Mouse (Mus musculus): Measurements from ENCODE around the gene Kif21a. TPM values are rescaled to one million over a fixed set of nuclear protein-coding genes. Genes with fewer than 3 reads are reported as not detected.

Kif21a gene
- polyA plus RNA-seq, 1 experiment from 2014 or later = 13.3 TPM

- Histone ChIP-seq H3K27ac (replicated peaks; ENCODE audit: low read depth, low read length) (no peak overlapping the region), H3K4me3 (ENCODE audit: low read depth, low read length) (no peak overlapping the region), H3K9ac (replicated peaks; ENCODE audit: low read length) (no peak overlapping the region), H3K36me3 (replicated peaks; ENCODE audit: control insufficient read depth, insufficient read depth, low read depth, low read length) (no peaks in the 10 kb centered on the region), H3K4me2 (ENCODE audit: low read depth, low read length) (no peak overlapping the region), H3K27me3 (ENCODE audit: control insufficient read depth, insufficient read depth, low read length) (no peaks in the 10 kb centered on the region), H3K9me3 (replicated peaks; ENCODE audit: control insufficient read depth, low read length) (no peaks in the 10 kb centered on the region), H3K4me1 (ENCODE audit: control insufficient read depth, insufficient read depth, low read length) (no peaks in the 10 kb centered on the region)
- no peak for ATAC-seq (replicated peaks; ENCODE audit: insufficient number of reproducible peaks, low FRiP score, low TSS enrichment, low read depth)
- WGBS = 74% methylated on average over 12 of the region's 12 CpGs
- DNase-seq (ENCODE audit: low spot score) = no peak
Measured at GRCm38 (mm10) chr15:91016366-91016765, 33.4 kb downstream of the Kif21a start.

- no peaks in the 10 kb centered on the region for H3K36me3 ChIP-seq (replicated peaks; ENCODE audit: control insufficient read depth, insufficient read depth, low read depth, low read length)
- no peaks in the 10 kb centered on the region for H3K4me1 ChIP-seq (ENCODE audit: control insufficient read depth, insufficient read depth, low read length)
- 20% methylated on average over 6 of the region's 6 CpGs for WGBS
- no peak for ATAC-seq (replicated peaks; ENCODE audit: insufficient number of reproducible peaks, low FRiP score, low TSS enrichment, low read depth)
- no peak overlapping the region for H3K9ac ChIP-seq (replicated peaks; ENCODE audit: low read length)
- no peak for DNase-seq (ENCODE audit: low spot score)
- no peaks in the 10 kb centered on the region for H3K27me3 ChIP-seq (ENCODE audit: control insufficient read depth, insufficient read depth, low read length)
- H3K4me2 ChIP-seq (ENCODE audit: low read depth, low read length) = no peak overlapping the region
- no peaks in the 10 kb centered on the region for H3K9me3 ChIP-seq (replicated peaks; ENCODE audit: control insufficient read depth, low read length)
- H3K27ac ChIP-seq (replicated peaks; ENCODE audit: low read depth, low read length) = no peak overlapping the region
- H3K4me3 ChIP-seq (ENCODE audit: low read depth, low read length) = no peak overlapping the region
Measured at GRCm38 (mm10) chr15:91012793-91013580, 36.8 kb downstream of the Kif21a start.

- no peaks in the 10 kb centered on the region for H3K4me1 ChIP-seq (ENCODE audit: control insufficient read depth, insufficient read depth, low read length)
- no peaks in the 10 kb centered on the region for H3K36me3 ChIP-seq (replicated peaks; ENCODE audit: control insufficient read depth, insufficient read depth, low read depth, low read length)
- H3K27ac ChIP-seq (replicated peaks; ENCODE audit: low read depth, low read length) = no peak overlapping the region
- H3K9me3 ChIP-seq (replicated peaks; ENCODE audit: control insufficient read depth, low read length) = no peaks in the 10 kb centered on the region
- no peaks in the 10 kb centered on the region for H3K27me3 ChIP-seq (ENCODE audit: control insufficient read depth, insufficient read depth, low read length)
- 32% methylated on average over 4 of the region's 4 CpGs for WGBS
- ATAC-seq (replicated peaks; ENCODE audit: insufficient number of reproducible peaks, low FRiP score, low TSS enrichment, low read depth) (no peak), DNase-seq (ENCODE audit: low spot score) (no peak)
- no peak overlapping the region for H3K4me2 ChIP-seq (ENCODE audit: low read depth, low read length)
- H3K4me3 ChIP-seq (ENCODE audit: low read depth, low read length) = no peak overlapping the region
- no peak overlapping the region for H3K9ac ChIP-seq (replicated peaks; ENCODE audit: low read length)
Measured at GRCm38 (mm10) chr15:91010218-91010617, 39.5 kb downstream of the Kif21a start.

DNA sequence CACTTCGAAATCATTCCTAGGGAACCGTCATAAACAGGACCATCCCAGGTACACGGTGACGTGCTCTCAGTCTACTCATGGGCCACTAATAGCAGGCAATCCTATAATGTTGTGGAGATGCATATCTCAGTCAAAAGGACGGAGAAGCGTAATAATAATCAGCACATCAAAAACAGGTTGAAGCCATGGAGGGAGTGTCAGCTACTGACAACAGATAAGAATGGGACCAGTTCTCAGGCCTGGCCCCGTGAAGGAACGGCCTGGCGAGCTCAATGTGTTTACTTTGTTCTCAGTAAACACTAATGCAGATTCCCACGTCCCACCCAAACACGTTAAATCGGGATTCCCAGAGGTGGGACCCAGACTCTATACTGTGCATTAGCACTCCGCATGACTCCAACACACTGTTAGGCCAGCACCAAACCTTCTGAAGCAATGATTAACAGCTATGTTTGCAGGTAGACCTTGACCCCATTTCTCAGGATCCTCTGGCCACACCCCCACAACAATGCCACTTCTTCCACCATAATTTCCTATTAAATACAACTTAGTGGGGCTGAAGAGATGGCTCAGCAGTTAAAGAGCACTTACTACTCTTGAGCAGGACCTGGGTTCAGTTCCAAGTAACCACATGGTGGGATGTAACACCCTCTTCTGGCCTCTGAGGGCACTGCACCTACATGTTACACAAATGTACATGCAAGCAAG, 42.5 kb downstream of the Kif21a start:
- Histone ChIP-seq H3K4me1 (ENCODE audit: control insufficient read depth, insufficient read depth, low read length) (no peaks in the 10 kb centered on the region), H3K9ac (replicated peaks; ENCODE audit: low read length) (no peak overlapping the region), H3K27me3 (ENCODE audit: control insufficient read depth, insufficient read depth, low read length) (no peaks in the 10 kb centered on the region), H3K4me2 (ENCODE audit: low read depth, low read length) (no peak overlapping the region), H3K4me3 (ENCODE audit: low read depth, low read length) (no peak overlapping the region), H3K27ac (replicated peaks; ENCODE audit: low read depth, low read length) (no peak overlapping the region), H3K36me3 (replicated peaks; ENCODE audit: control insufficient read depth, insufficient read depth, low read depth, low read length) (no peaks in the 10 kb centered on the region), H3K9me3 (replicated peaks; ENCODE audit: control insufficient read depth, low read length) (no peaks in the 10 kb centered on the region)
- no peak for ATAC-seq (replicated peaks; ENCODE audit: insufficient number of reproducible peaks, low FRiP score, low TSS enrichment, low read depth)
- 91% methylated on average over 13 of the region's 13 CpGs for WGBS
- DNase-seq (ENCODE audit: low spot score) = no peak

DNA sequence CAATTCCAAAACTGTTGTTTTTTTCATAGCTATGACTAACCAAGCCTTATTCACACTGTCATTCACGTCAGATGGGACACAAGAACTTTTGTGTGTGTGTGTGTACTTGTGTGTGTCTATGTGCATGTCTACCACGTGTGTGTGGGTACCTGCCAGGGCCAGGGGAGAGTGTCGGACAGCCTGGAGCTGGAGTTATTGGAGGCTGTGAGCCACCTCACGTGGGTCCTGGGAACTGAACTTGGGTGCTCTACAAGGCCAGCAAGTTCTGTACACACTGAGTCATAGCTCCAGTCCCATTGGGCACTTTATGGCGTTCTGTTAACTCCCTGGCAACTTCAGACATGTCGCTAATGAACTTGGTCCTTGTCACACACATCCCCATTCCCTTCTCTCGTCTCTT, 45.0 kb downstream of the Kif21a start:
- H3K4me3 ChIP-seq (ENCODE audit: low read depth, low read length) = no peak overlapping the region
- no peak for DNase-seq (ENCODE audit: low spot score)
- H3K9ac ChIP-seq (replicated peaks; ENCODE audit: low read length) = no peak overlapping the region
- H3K9me3 ChIP-seq (replicated peaks; ENCODE audit: control insufficient read depth, low read length) = no peaks in the 10 kb centered on the region
- no peak for ATAC-seq (replicated peaks; ENCODE audit: insufficient number of reproducible peaks, low FRiP score, low TSS enrichment, low read depth)
- H3K4me2 ChIP-seq (ENCODE audit: low read depth, low read length) = no peak overlapping the region
- H3K36me3 ChIP-seq (replicated peaks; ENCODE audit: control insufficient read depth, insufficient read depth, low read depth, low read length) = no peaks in the 10 kb centered on the region
- H3K27ac ChIP-seq (replicated peaks; ENCODE audit: low read depth, low read length) = no peak overlapping the region
- H3K27me3 ChIP-seq (ENCODE audit: control insufficient read depth, insufficient read depth, low read length) = no peaks in the 10 kb centered on the region
- no peaks in the 10 kb centered on the region for H3K4me1 ChIP-seq (ENCODE audit: control insufficient read depth, insufficient read depth, low read length)
- WGBS = 89% methylated on average over 7 of the region's 7 CpGs

GRCm38 (mm10) chr15:91001037-91001616, 48.6 kb downstream of the Kif21a start:
- ATAC-seq (replicated peaks; ENCODE audit: insufficient number of reproducible peaks, low FRiP score, low TSS enrichment, low read depth) (no peak; the same call in 1 of the 2 replicates), DNase-seq (ENCODE audit: low spot score) (no peak)
- H3K27ac ChIP-seq (replicated peaks; ENCODE audit: low read depth, low read length) = no peak overlapping the region
- no peaks in the 10 kb centered on the region for H3K4me1 ChIP-seq (ENCODE audit: control insufficient read depth, insufficient read depth, low read length)
- H3K36me3 ChIP-seq (replicated peaks; ENCODE audit: control insufficient read depth, insufficient read depth, low read depth, low read length) = no peaks in the 10 kb centered on the region
- H3K4me2 ChIP-seq (ENCODE audit: low read depth, low read length) = no peak overlapping the region
- no peak overlapping the region for H3K9ac ChIP-seq (replicated peaks; ENCODE audit: low read length)
- H3K27me3 ChIP-seq (ENCODE audit: control insufficient read depth, insufficient read depth, low read length) = no peaks in the 10 kb centered on the region
- H3K9me3 ChIP-seq (replicated peaks; ENCODE audit: control insufficient read depth, low read length) = no peaks in the 10 kb centered on the region
- 72% methylated on average over 10 of the region's 10 CpGs for WGBS
- no peak overlapping the region for H3K4me3 ChIP-seq (ENCODE audit: low read depth, low read length)

GRCm38 (mm10) chr15:91000280-91001036, 49.3 kb downstream of the Kif21a start:
- H3K4me2 ChIP-seq (ENCODE audit: low read depth, low read length) = no peak overlapping the region
- WGBS = 74% methylated on average over 21 of the region's 21 CpGs
- no peak overlapping the region for H3K9ac ChIP-seq (replicated peaks; ENCODE audit: low read length)
- no peaks in the 10 kb centered on the region for H3K27me3 ChIP-seq (ENCODE audit: control insufficient read depth, insufficient read depth, low read length)
- ATAC-seq (replicated peaks; ENCODE audit: insufficient number of reproducible peaks, low FRiP score, low TSS enrichment, low read depth) = no peak
- no peak for DNase-seq (ENCODE audit: low spot score)
- no peaks in the 10 kb centered on the region for H3K36me3 ChIP-seq (replicated peaks; ENCODE audit: control insufficient read depth, insufficient read depth, low read depth, low read length)
- no peak overlapping the region for H3K27ac ChIP-seq (replicated peaks; ENCODE audit: low read depth, low read length)
- no peak overlapping the region for H3K4me3 ChIP-seq (ENCODE audit: low read depth, low read length)
- no peaks in the 10 kb centered on the region for H3K9me3 ChIP-seq (replicated peaks; ENCODE audit: control insufficient read depth, low read length)
- H3K4me1 ChIP-seq (ENCODE audit: control insufficient read depth, insufficient read depth, low read length) = no peaks in the 10 kb centered on the region
